Mouse (Mus musculus) erythroblast, embryonic 14.5 days (primary cell): Measurements from ENCODE around the gene Trak1.

ENCODE experiments used
- GATA1 ChIP-seq: IDR thresholded peaks from 2 replicates; pipeline ENCODE4 v1.6.1; 2012; ENCODE audit warnings: low read length, inconsistent platforms, mixed read lengths
- TAL1 ChIP-seq: IDR thresholded peaks from 3 replicates; pipeline ENCODE4 v1.6.1; 2012; ENCODE audit warnings: low read length, inconsistent platforms, mixed read lengths

GRCm38 (mm10) chr9:121381678-121382297 lies 84.5 kb downstream of the Trak1 start:
- TF ChIP-seq GATA1 (no peak), TAL1 (no peak)
